Mouse (Mus musculus): Measurements from ENCODE around the gene Krt4.
A peak's percentile ranks its signal among the peaks of the same experiment; 100 is the strongest.

Krt4 gene

GRCm38 (mm10) chr15:101924635-101925034 lies at the start of gene Krt4:
TSS of gene Krt4 (minus strand) at chr15:101924735.
- DNase-seq (ENCODE audit: low read depth, low spot score) = no peak

DNA sequence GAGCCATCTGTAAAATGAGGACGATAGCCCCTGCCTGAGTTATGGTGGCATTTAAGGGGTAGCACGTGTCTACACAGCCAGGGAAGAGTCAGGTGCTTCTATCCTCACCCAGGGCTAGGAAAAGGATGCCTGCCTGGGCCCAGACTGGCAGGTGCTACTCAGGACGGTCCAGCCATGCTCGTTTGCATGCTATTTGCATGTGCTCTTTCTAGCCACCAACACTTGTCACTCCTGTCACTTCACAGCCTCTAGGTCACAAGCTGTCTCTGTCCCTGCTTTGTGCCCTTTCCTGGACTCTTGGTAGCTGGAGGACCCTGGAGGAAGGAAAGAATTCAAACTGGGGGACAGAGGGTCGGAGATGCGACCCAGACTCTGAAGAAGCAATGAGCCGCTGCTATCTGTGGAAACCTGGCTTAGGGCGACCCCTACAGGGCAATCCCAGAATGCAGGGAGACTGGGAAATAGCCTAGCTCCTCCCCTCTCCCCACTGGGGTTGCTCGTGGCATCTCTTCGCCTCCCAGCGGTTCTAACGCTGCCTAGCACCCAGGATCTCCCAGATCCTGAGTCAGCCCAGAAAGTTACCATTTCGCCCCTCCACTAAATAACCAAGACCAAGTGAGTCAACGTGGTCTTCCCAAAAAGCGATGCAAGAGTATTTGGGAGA lies 49.0 kb upstream of the Krt4 start:
- peak; percentile 97 for DNase-seq (ENCODE audit: low read depth, low spot score)

GRCm38 (mm10) chr15:101970536-101970935 lies 46.0 kb upstream of the Krt4 start:
- DNase-seq (ENCODE audit: low read depth, low spot score) = peak; percentile 82

- DNase-seq (ENCODE audit: low read depth, low spot score) = no peak
Observed at GRCm38 (mm10) chr15:101966808-101967207, 42.3 kb upstream of the Krt4 start.

DNA sequence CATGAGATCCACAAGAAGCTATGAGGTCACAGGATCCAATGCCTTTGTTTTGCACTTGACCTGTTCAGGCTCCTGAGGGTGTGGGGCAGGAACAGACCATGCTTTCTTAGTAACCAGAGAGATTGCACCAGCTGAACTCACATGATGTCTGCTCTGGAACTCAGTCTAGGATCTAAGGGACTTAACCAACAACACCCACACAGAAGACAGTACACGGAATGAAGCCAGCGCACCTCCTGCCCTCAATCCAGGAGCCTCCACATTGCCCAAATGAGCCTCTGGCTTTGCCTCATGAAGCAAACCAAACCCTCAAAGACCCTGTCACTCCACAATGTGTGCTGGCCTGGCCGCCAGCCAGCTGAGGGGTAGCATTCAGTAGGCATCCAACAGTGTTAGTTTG lies 34.4 kb upstream of the Krt4 start:
- no peak for DNase-seq (ENCODE audit: low read depth, low spot score)

DNA sequence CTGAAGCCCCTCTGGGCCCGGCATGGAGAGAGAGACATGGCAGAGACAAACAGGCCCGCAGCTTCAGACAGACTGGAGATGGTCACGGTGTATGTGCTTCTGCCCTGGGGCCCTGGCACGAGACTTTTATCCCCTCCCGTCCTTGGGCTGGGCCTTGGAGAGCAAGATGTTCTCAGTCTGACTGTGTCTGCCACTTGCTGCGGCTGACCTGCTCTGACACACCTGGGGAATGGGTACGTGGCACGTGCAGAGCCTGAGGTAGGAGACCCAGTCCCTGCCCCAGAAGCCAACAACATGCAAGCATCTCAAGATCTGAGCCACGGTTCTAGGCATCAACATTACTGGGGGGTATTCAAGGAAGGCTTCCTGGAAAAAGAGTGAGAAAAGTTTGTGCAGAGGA lies 29.7 kb upstream of the Krt4 start, which contains the start of gene Krt78:
TSS of gene Krt78 (minus strand) at position 101 of the 400 bp plus-strand sequence.
- no peak for DNase-seq (ENCODE audit: low read depth, low spot score)

GRCm38 (mm10) chr15:101952733-101953474 lies 28.4 kb upstream of the Krt4 start:
- no peak for DNase-seq (ENCODE audit: low read depth, low spot score)

DNA sequence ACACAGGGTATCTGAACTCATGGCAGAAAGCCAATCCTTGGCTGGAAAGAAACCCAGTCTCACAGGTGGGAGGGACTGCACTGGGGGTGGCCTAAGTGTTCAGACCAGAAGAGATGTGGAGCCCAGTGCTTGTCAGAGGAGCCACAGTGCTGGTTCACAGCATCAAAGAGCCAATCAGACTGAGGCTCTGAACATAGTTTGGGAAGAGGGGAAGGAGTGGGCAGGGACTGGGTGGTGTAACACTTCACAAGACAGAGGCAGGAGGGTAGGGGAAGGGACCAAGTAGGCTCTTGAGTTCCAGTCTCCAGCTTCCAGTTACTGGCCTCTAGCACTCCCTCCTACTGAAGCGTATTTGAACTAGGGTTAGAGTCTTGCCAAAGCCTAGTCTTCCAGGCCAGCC lies 20.9 kb upstream of the Krt4 start:
- DNase-seq (ENCODE audit: low read depth, low spot score) = no peak

DNA sequence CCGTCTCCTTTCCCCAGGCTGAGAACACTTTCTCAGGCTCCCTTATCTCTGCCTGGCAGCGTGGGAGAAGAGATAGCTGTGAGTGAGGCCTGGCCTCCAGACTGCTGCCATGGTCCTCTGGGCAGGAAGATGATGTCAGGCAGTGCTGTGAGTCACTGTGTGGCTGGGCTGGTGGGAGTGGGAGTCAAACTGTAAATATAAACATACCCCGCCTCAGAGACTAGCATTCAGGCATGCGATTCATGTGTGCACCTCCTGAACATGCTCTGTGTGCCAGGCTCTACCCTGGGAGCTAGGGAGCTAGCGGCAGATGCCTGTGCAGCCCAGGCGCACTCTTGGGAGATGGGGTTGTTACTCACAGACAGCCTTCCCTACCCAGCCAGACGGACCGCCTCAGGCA lies 17.4 kb upstream of the Krt4 start:
- no peak for DNase-seq (ENCODE audit: low read depth, low spot score)

DNA sequence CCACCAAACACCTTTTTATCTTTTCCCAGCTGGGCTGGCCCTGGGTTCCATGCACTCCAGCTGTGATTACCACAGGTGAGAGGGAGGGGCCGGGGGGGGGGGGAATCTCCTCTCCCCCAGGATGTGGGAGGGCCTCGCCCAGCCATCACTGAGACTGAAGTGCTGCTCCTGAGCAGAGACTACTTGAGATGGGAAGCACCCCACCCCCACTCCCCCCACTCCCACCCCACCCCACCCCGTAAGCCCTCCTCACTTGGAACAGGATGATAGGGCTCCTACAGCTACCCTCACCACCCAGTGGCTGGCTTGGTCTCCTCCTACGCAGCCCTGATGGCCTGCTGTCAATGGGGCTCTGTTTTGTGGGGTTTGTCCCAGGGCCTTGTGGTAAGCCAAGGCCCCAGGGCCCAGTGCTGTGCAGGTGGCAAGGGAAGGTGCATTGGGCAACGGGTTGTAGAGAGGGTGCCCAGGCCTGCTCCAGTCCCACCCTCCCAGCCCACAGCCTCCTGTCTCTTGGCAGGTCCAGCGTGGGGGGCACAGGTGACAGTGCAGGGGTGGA lies 15.8 kb upstream of the Krt4 start, which contains the start of gene Krt79:
TSS of gene Krt79 (minus strand) at position 51 of the 556 bp plus-strand sequence.
- DNase-seq (ENCODE audit: low read depth, low spot score) = no peak

DNA sequence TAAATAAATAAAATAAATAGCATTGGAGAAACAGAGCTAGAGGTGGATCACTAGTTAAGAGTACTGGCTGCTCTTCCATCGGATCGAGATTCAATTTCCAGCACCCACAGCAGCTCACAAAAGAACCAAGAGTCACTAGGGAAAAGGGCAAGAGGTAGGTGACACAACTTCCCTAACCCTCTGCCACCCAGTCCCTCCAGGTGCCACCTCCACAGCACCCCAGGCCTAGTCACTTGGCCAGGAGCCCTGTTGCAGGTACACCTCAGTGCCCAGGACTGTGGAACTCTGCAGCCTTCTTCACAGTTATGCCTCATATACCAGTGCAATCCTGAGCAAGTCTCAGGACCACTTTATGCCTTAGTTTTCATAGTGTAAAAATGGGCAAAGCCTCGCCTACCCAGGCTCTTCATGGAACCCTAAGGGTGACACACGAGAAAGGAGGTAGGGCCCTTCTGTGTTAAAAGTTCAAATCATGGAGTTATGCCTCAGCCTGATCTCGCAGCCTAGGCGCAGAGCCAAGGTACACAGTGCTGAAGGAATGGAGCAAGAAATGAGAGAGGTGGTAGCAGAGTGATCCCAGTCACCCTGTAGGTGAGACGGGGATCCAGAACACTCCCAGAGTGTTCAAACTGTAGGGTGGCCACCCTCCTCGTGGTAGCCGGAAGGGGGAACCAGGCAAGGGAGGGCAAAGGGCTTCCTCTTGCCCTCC lies 14.2 kb upstream of the Krt4 start:
- no peak for DNase-seq (ENCODE audit: low read depth, low spot score)

- DNase-seq (ENCODE audit: low read depth, low spot score) = no peak
Observed at GRCm38 (mm10) chr15:101933024-101933423, 8.5 kb upstream of the Krt4 start.

- no peak for DNase-seq (ENCODE audit: low read depth, low spot score)
Observed at GRCm38 (mm10) chr15:101929666-101930065, 5.1 kb upstream of the Krt4 start.

GRCm38 (mm10) chr15:101929087-101929486 lies 4.6 kb upstream of the Krt4 start:
- DNase-seq (ENCODE audit: low read depth, low spot score) = no peak

DNA sequence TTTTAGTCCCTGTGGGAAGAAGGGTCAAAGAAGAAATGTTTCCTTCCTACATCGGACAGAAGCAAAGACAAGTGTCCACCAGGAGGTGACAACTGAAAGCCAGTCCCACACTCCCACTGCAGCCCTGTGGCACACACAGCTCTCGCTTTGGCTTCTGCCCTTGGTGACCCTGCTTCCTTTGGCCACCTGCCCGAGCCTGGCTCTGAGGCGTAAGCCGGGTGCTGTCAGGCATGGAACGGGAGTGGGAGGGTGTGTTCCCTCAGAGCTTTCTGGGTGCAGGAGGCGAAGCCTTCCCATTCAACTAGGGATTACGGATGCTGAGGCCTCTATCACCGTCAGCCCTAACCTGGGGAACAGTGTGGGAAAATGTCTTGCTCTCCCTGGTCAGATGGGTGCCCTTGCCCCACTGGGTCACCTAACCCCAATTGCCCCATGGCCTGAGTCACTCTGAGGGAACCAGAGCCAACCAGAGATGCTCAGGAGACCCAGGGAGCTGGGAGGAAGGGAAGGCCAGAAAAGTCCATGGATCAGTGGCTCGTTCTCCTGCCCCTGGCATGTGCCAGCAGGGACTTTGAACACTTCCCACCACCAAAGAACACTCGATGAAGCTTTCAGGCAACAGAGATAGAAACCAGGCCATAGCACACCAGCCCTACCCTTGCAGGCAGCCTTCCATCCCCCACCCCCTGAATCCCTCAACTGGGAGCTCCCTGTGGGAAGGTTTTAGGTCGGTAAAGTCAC lies 3.0 kb upstream of the Krt4 start:
- no peak for DNase-seq (ENCODE audit: low read depth, low spot score)

DNA sequence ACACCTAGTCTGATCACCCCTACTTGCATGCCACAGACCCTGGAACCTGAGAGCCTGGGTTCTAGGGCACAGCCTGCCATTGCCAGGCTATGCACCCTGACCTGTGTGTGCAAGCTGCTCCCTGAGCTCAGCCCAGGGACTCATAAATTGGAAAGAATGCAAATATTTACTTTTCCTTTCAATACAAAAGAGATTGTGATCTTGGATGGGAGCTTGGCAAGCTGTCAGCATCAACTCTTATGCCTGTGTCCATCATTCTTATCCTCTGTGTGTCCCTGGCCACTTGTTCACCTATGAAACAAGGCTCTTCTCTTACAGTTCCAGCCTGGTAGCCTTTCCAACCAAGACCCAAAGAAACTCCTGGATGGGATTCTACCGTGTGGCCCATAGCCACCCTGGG lies 506 bp upstream of the Krt4 start:
- DNase-seq (ENCODE audit: low read depth, low spot score) = no peak

- no peak for DNase-seq (ENCODE audit: low read depth, low spot score)
Observed at GRCm38 (mm10) chr15:101922296-101922695, 2.2 kb downstream of the Krt4 start.

DNA sequence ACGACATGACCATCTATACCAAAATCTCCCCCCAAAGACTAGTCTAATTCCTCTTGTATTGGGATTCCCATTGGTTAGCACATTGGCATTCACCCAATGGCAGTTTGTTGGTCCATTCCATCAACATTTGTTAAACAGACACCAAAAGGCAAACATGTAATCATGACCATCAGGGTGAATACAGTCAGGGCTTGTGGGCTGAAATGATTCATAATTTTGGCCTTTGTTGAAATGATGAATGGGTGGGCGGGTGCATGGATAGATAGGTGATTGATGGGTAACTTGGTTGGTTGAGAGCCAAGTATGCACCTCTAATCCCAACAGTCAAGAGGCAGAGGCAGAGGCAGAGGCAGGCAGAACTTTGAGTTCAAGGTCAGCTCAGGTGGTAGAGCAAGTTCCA lies 8.5 kb downstream of the Krt4 start:
- no peak for DNase-seq (ENCODE audit: low read depth, low spot score)

DNA sequence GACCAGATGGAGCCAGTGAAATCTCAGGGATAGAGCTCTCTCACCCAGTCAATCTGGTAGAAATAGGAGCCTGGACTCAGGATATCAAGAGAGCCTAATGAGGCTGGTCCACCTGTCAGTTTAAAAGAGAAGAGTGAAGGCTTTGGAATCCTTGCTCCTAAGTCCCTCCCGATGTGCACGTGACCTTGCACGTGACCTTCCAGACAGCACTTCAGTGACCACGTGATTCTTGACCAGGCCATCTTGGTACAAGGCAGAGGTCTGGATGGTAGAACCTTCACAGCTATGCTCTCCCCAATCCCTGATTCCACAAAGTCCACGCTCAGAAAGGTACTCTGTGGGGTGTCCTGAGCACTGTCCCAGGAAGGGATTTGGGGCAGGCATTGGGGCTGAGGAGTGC lies 19.7 kb downstream of the Krt4 start:
- DNase-seq (ENCODE audit: low read depth, low spot score) = no peak

- no peak for DNase-seq (ENCODE audit: low read depth, low spot score)
Observed at GRCm38 (mm10) chr15:101902171-101903149, 22.1 kb downstream of the Krt4 start.
